In the genomic region with DNA sequence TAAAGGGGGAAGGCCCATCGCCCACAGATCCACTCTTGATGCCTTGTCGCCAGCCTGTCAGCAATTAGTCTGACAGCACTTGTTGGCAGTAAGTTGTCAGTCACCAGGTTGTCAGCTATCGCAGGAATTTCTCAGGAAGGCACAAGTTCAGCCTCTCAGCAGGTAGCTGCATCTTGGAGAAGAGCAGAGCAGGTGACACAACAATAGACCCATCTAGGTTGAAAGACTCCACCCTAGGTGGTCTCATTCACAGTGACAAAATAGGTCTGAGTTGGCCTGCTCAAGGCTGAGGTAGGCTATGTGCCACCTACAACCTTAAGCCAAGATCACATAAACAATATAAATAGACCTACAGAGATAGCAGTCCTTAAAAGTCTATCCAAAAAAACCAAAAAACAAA, we compare ENCODE assay signal across 25 mouse cellular contexts. TPM values are rescaled to one million over a fixed set of nuclear protein-coding genes. Genes with fewer than 3 reads are reported as not detected.
DNase-seq lines count a peak whose midpoint lies in the region.
"Had no signal": no experiment of that assay in that cellular context is flagged by ENCODE, and none has a peak within 500 bp of the region (broad histone marks: within the 10 kb centered on the region; RNA-seq: fewer than 3 reads in every experiment).

No protein-coding gene starts in this region.

- peak; percentile 94 for DNase-seq in ES-CJ7 (ENCODE audit: low read depth, low spot score)
- DNase-seq in R1 (ENCODE audit: low read depth, low spot score), result peak; percentile 93
- peak; percentile 84 for DNase-seq in ZHBTc4 (ENCODE audit: low read depth, low spot score)
- no peak for DNase-seq in lung, postnatal 36 days
- no peak for DNase-seq in thymus, postnatal 0 days (ENCODE audit: low spot score)
- no peak for DNase-seq in frontal cortex, postnatal 10 days (ENCODE audit: low spot score in 2 of 2)
- DNase-seq: adrenal gland, adult 2 months; adrenal gland, postnatal 10 days; adrenal gland, postnatal 25 days; cerebellum, adult 11 months; cerebellum, adult 18-20 months; cerebellum, adult 8-10 months; cerebellum, adult 9-11 months; cerebellum, postnatal 14 days; cerebellum, postnatal 36 days; embryo, embryonic 11 days had no signal

RNA-seq across cellular contexts. Expression of a gene that starts 8.8 kb away (rescaled TPM):
- polyA plus RNA-seq in thymus, postnatal 0 days (2015; fragmentation: Nextera tagmentation; extraction: Ambion mirVana), result not detected in 2 replicates
- polyA plus RNA-seq: adrenal gland, adult 2 months; C2C12; embryonic facial prominence, embryonic 11.5 days; erythroblast, embryonic 14.5 days; forebrain, embryonic 10.5 days; forebrain, embryonic 12.5 days; forebrain, embryonic 14.5 days; forebrain, embryonic 16.5 days; G1E; Patski had no signal

Comparison
In these comparisons a context has a peak if more than half of its experiments do, and no peak if none do; other contexts are left out.
1. DNase-seq: peak in ES-CJ7 (single experiment), R1 (single experiment) and ZHBTc4 (single experiment); none in lung, postnatal 36 days (single experiment), thymus, postnatal 0 days (single experiment) and frontal cortex, postnatal 10 days (0 of 2).